Mouse (Mus musculus): ENCODE data around the gene Gm17332.
"Not testable (repeated sequence)": the region's sequence is repeated elsewhere in the genome, so short reads cannot be mapped to it uniquely, and the experiment has no call there.

Gene Gm17332

DNA sequence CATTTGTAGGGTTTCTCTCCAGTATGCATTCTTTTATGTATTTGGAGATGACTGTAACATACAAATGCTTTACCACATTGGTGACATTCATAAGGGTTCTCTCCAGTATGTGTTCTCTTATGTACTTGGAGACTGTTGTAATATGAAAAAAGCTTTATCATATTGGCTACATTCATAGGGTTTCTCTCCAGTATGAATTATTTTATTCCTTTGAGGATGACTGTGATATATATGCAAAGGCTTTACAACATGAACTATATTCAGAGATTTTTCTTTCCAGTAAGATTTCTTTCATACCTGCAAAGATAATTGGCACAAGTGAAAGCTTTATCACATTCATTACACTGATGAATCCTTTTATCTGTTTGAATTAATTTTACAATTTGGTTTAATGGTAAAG is at the start of gene Gm17332:
Gm17332 (minus strand) TSS at position 101 of the 400 bp plus-strand sequence.
- no peaks in the 10 kb centered on the region for H3K36me3 ChIP-seq (ENCODE audit: control insufficient read depth, insufficient read depth, low read length, poor library complexity, severe bottlenecking)
- no peaks in the 10 kb centered on the region for H3K27me3 ChIP-seq (ENCODE audit: control insufficient read depth, insufficient read depth, low read length, poor library complexity, severe bottlenecking)
- no peak for DNase-seq (ENCODE audit: low read depth, low spot score)

DNA sequence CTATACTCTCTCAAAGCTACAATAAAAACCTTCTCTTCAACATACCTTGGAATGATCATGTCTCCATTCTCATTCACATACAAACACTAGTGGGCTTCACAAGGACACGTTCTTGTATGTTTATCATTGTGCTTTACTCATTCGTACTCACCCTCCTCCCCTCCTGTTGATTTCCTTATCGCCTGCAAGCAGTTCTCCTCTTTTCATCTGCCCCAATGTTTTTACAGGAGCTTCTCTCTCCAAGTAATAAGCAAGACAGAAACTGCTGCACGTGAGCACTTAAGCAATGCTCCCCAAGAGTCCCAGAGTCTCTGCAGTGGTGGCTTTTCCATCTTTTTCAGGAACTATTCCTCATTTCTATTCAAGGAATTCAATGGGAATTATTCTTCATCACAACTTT is 47.7 kb upstream of the Gm17332 start:
- H3K27me3 ChIP-seq (ENCODE audit: control insufficient read depth, insufficient read depth, low read length, poor library complexity, severe bottlenecking), result no peaks in the 10 kb centered on the region
- DNase-seq (ENCODE audit: low read depth, low spot score), result no peak
- H3K36me3 ChIP-seq (ENCODE audit: control insufficient read depth, insufficient read depth, low read length, poor library complexity, severe bottlenecking), result no peaks in the 10 kb centered on the region

DNA sequence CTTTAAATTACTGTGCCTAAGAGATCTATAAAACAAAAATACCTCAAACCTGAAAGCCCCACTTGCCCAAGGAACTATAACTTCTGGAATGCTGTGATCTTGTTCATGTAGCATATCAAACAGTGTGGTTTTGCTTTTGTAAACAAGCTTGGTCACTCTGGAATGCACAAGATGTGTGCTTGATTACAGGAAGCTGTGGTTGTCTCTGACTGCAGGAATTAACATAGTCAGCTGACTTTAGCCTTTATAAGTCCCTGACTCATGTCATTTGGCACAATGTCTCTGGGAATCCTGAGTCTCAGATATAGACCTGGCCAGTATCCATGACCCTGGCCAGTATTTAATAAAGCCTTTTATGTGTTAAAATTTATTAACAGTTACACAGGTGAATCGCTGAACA is 43.1 kb upstream of the Gm17332 start:
- DNase-seq (ENCODE audit: low read depth, low spot score), result no peak

DNA sequence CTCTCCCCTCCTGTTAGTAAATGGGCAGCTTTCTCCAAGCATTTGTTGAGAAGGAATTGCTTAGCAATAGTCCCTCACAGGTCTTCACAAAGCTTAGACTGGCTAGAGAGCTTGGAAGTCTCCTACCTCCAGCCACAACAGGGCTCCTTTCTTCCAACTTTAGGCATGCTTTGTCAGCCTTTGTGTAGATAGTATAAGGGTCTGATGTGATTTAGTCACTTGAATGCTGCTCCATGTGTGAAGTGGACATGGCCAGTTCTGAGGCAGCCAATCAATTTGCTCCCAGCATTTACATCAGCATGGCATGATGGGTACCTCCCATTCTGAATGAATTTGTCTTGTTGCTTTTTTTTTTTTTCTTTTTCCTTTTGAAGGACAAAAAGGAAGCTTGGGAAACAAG is 35.7 kb upstream of the Gm17332 start:
- no peak for DNase-seq (ENCODE audit: low read depth, low spot score)
- Histone ChIP-seq H3K36me3 (ENCODE audit: control insufficient read depth, insufficient read depth, low read length, poor library complexity, severe bottlenecking) (no peaks in the 10 kb centered on the region), H3K27me3 (ENCODE audit: control insufficient read depth, insufficient read depth, low read length, poor library complexity, severe bottlenecking) (no peaks in the 10 kb centered on the region)

More for the DNA sequence above, 43.1 kb upstream of the Gm17332 start:
- Histone ChIP-seq H3K36me3 (ENCODE audit: control insufficient read depth, insufficient read depth, low read length, poor library complexity, severe bottlenecking) (no peaks in the 10 kb centered on the region), H3K27me3 (ENCODE audit: control insufficient read depth, insufficient read depth, low read length, poor library complexity, severe bottlenecking) (no peaks in the 10 kb centered on the region)

DNA sequence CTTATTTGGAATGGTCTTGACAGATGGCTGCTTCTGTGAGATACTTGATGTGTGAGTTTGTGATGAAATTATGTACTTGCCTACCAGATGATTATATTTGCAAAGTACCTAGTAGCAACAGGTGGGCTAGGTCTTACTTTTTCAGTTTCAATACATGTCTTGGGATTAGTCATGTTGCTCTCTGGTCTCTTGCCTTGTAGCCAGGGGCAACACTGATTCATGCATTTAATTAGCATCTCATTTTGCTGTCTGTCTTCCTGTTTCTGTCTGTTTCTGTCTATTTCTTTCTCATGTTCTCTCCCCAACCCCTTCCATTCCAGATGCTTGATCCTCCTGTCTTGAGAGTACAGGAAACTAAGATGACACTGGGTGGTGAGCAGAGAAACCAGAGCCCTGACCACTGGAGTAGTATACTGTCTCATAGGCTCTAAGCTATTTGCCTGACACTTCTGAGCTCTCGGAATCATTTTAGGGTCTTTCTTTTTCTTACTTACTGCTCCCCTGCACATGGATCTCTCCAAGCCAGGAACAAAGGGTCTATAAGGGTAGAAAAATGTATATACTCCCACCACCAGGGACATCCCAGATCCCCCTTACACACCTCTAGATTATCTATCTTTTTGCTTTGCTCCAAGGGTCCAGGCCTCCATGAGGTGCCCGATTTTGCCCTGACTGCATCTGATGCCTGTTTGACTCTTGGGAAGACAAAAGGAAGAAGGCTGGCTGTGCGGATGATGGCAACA is 13.5 kb upstream of the Gm17332 start:
- no peaks in the 10 kb centered on the region for H3K36me3 ChIP-seq (ENCODE audit: control insufficient read depth, insufficient read depth, low read length, poor library complexity, severe bottlenecking)
- no peak for DNase-seq (ENCODE audit: low read depth, low spot score)
- H3K27me3 ChIP-seq (ENCODE audit: control insufficient read depth, insufficient read depth, low read length, poor library complexity, severe bottlenecking), result no peaks in the 10 kb centered on the region

DNA sequence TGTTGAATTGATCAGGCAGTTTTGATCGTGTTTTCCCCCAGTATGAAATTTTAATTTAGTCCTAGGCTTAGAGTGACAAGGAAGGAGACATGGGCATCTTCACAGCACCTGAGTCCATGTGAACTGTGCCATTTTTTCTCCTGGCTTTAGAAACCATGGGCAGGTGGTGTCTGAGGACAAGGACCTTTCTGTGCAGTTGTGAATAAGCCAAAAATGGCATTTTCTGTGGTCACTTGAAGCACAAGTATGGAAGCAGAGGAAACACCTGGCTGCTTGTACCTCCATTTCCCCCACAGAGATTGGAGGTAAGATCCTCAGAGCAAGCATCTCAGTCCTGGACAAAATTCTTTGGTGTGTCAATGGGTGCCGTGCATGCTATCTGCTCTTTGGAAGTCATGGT is 12.5 kb upstream of the Gm17332 start:
- no peaks in the 10 kb centered on the region for H3K27me3 ChIP-seq (ENCODE audit: control insufficient read depth, insufficient read depth, low read length, poor library complexity, severe bottlenecking)
- no peaks in the 10 kb centered on the region for H3K36me3 ChIP-seq (ENCODE audit: control insufficient read depth, insufficient read depth, low read length, poor library complexity, severe bottlenecking)
- no peak for DNase-seq (ENCODE audit: low read depth, low spot score)

DNA sequence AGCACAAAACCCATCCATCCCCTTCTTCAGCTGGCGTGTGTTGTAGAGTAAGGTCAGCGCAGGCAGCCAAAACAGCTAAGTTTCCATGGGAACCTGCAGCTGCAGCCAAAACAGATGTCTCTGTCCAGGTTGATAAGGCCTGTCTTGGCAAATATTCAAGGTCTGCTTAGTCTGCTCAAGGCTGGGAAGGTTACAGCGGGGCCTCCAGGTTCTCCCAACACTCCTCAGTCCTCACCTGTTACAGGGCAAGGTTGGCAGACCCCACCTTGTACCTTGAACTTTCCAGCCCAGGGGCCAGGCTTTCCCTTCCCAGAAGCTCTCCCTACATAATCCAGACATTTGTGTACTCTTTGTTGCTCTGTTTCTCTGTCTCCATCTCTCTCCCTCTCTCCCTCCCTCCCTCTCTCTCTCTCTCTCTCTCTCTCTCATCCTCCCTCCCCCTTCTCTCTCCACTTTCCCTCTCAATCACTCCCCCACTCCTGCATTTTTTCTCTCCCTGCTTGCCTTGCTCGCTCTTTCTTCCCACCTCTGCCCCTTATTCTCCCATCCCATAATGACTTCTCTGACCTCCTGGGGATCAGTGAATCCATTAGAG is 12.1 kb downstream of the Gm17332 start:
- Histone ChIP-seq H3K36me3 (ENCODE audit: control insufficient read depth, insufficient read depth, low read length, poor library complexity, severe bottlenecking) (no peaks in the 10 kb centered on the region), H3K27me3 (ENCODE audit: control insufficient read depth, insufficient read depth, low read length, poor library complexity, severe bottlenecking) (no peaks in the 10 kb centered on the region)
- DNase-seq (ENCODE audit: low read depth, low spot score), result no peak

DNA sequence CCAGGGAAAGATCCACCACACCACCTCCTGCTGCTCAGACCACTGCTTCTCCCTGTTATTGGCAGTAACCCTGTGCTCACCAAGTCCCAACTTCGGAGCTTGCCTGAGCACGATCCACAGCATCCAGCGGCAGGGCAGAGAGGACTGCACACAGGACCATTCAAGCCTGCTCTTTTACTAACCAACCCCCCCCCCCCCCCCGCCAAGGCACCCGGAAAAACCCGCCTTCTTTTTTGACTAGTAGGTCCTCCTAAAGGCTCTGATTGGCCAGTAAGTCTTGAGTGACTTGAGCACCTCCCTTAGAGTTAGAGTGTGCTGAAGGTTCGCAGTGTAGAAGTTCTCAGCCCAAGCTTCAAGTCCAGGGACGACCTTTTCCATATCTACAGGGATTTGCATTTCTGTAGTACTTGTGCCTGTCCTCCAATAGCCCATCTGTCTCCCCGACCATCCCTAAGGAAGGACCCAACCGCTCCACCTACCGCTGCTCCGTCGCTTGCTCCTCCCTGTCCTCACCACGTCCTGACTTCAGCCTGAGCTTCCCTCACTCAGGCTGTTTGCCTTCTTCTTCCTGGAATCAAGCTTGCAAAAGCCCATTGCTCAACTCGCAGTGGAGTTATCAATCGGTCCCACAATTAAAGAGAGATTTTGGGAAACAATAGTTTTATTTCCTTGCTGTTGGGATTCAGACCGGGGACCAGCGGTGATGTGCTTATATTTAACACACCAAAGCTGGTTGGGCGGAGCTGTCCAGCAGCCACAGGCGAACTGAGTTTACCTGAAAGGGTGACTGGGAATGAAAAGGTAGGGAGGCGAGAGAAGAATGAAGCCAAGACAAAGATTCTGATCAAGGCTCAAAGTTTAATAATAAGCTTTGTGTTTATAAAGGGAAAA is 12.9 kb downstream of the Gm17332 start:
- DNase-seq (ENCODE audit: low read depth, low spot score), result no peak
- no peaks in the 10 kb centered on the region for H3K27me3 ChIP-seq (ENCODE audit: control insufficient read depth, insufficient read depth, low read length, poor library complexity, severe bottlenecking)
- no peaks in the 10 kb centered on the region for H3K36me3 ChIP-seq (ENCODE audit: control insufficient read depth, insufficient read depth, low read length, poor library complexity, severe bottlenecking)

DNA sequence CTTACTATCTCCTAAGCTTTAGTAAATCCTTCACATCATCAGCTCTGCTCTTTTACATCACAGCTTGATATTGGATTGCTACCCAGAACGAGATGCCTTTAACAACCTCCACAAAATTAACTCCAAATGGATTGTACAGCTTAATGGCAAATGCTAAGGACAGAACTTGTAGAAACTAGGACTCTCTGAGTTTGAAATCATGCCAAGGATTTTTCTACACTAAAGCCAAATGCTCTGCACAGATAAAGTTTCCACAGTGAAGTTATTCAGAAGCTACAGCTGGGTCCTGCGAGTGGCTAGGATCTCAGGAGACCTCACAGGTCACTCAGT is 13.5 kb downstream of the Gm17332 start:
- DNase-seq (ENCODE audit: low read depth, low spot score), result no peak
- no peaks in the 10 kb centered on the region for H3K36me3 ChIP-seq (ENCODE audit: control insufficient read depth, insufficient read depth, low read length, poor library complexity, severe bottlenecking)
- no peaks in the 10 kb centered on the region for H3K27me3 ChIP-seq (ENCODE audit: control insufficient read depth, insufficient read depth, low read length, poor library complexity, severe bottlenecking)

DNA sequence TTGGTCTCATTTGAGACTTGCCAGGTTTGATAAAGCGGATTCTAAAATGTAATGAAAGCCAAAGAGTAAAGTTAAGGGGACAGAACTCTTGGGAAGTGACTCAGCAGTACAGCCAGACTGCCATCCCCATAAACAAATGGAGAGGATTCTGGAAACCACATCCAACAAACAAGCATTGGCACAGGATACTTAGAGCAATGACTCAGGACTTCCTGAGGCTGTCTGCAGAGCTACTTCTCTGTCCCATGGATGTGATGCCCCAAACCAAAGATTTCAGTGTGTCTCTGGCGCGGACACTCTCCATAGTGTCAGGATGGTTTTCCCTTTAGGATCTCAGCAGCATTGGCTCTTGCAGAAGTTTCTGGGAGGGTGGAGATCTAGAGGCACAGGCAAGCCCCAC is 25.2 kb downstream of the Gm17332 start:
- H3K27me3 ChIP-seq (ENCODE audit: control insufficient read depth, insufficient read depth, low read length, poor library complexity, severe bottlenecking), result no peaks in the 10 kb centered on the region
- no peaks in the 10 kb centered on the region for H3K36me3 ChIP-seq (ENCODE audit: control insufficient read depth, insufficient read depth, low read length, poor library complexity, severe bottlenecking)
- DNase-seq (ENCODE audit: low read depth, low spot score), result no peak

DNA sequence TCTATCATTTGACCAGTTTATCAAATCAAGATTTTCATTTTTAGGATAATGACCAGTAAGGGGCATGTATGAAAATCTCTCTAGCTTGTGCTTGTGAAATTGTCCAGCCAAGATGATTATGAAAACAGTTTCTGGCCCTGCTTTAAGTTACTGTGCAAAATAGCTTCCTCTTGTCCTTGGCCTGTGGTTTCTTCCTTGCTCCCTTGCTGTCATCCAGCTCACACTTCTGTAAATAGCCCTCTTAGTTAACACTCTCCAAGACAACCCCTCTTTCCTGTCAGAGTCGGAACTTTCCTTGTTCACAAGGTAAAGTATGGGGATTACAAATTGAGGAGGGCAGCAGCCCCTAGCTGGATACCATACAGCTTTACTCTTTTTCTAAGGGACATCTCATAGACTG is 43.9 kb downstream of the Gm17332 start:
- H3K36me3 ChIP-seq (ENCODE audit: control insufficient read depth, insufficient read depth, low read length, poor library complexity, severe bottlenecking); H3K27me3 ChIP-seq (ENCODE audit: control insufficient read depth, insufficient read depth, low read length, poor library complexity, severe bottlenecking); DNase-seq (ENCODE audit: low read depth, low spot score): not testable (repeated sequence)

DNA sequence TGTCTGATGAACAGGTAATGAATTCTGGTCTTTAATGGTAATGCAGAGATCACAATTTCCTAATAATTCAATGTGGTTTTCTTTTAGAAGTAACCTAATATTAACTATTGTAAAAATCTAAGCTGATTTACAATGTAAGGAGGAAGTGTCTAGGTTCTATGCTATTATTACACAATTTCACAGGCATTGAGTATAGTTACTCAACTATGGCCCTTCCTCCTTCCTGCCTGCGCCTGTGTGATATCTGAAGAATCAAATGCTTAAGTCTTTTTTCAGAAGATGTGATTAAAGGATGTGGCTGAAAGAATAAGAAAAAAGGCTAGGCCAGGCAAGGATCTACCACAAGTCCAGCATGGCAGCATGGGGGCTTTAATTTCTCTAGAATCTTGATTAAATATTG is 47.4 kb downstream of the Gm17332 start:
- DNase-seq (ENCODE audit: low read depth, low spot score); H3K27me3 ChIP-seq (ENCODE audit: control insufficient read depth, insufficient read depth, low read length, poor library complexity, severe bottlenecking); H3K36me3 ChIP-seq (ENCODE audit: control insufficient read depth, insufficient read depth, low read length, poor library complexity, severe bottlenecking): not testable (repeated sequence)

DNA sequence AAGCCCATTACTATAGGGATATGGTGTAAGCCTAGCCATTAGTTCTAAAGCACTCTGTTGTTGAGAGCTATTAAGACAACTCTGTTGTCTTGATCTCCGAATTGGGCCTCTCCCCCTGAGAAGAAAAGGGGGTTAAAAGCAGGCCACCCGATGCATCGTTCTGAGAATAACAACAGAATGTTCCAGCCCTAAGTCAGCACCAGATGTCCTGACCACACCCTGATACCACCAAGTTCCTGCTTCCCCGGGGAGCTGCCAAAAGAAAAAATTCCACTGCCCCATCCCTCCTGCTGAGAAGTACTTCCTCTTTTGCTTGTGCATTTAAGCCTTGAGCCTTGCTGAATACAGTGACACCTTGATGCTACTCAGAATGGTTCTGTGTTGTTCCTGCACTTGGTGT is 48.5 kb downstream of the Gm17332 start:
- not testable (repeated sequence) for H3K27me3 ChIP-seq (ENCODE audit: control insufficient read depth, insufficient read depth, low read length, poor library complexity, severe bottlenecking); DNase-seq (ENCODE audit: low read depth, low spot score); H3K36me3 ChIP-seq (ENCODE audit: control insufficient read depth, insufficient read depth, low read length, poor library complexity, severe bottlenecking)
